Mouse (Mus musculus): ENCODE measurements around the gene Mcm6. TPM values are rescaled to one million over a fixed set of nuclear protein-coding genes. Genes with fewer than 3 reads are reported as not detected.

Mcm6 gene
- polyA plus RNA-seq, 1 experiment from 2014 or later, result 325 TPM

Other genes starting within 250 kb of the Mcm6 start
- 46.0 and 55.2 TPM in 2 replicates for gene Ubxn4, start 115.7 kb downstream of the Mcm6 start, polyA plus RNA-seq (2016; fragmentation: Nextera tagmentation; extraction: Ambion mirVana)
- gene Lct, start 31.3 kb downstream of the Mcm6 start, polyA plus RNA-seq (2016; fragmentation: Nextera tagmentation; extraction: Ambion mirVana), result 0.15 and 0.36 TPM in 2 replicates
- gene Dars, start 57.7 kb upstream of the Mcm6 start, polyA plus RNA-seq (2016; fragmentation: Nextera tagmentation; extraction: Ambion mirVana), result 148 and 175 TPM in 2 replicates
- 1.8 and 2.1 TPM in 2 replicates for gene Cxcr4, start 232.6 kb upstream of the Mcm6 start, polyA plus RNA-seq (2016; fragmentation: Nextera tagmentation; extraction: Ambion mirVana)

Data from limb, embryonic 10.5 days (tissue).